Mouse (Mus musculus) heart, adult 2 months (tissue): ENCODE results near the gene Tubb4b. TPM values are rescaled to one million over a fixed set of nuclear protein-coding genes. Genes with fewer than 3 reads are reported as not detected.

ENCODE experiments used
- DNase-seq, 2 experiments: peaks; one replicate each; pipeline ENCODE4 v3.0.0; 2021
- H3K27ac ChIP-seq: fragments of 200-600 bp; 2 replicates; pipeline ENCODE4 v1.8.1; 2022
- H3K27me3 ChIP-seq: fragments of 200-500 bp; 2 replicates; pipeline ENCODE4 v1.6.1; 2012; ENCODE audit warnings: mild to moderate bottlenecking, low read length, inconsistent platforms, mixed read lengths; ENCODE audit not compliant: control insufficient read depth, insufficient read depth
- H3K36me3 ChIP-seq: fragments of 200-500 bp; 2 replicates; pipeline ENCODE4 v1.6.1; 2012; ENCODE audit warnings: low read length, inconsistent platforms; ENCODE audit not compliant: control insufficient read depth, insufficient read depth
- H3K4me1 ChIP-seq: fragments of 200-500 bp; 2 replicates; pipeline ENCODE4 v1.6.1; 2011; ENCODE audit warnings: low read length; ENCODE audit not compliant: control insufficient read depth, insufficient read depth
- H3K4me3 ChIP-seq: fragments of 200-600 bp; 2 replicates; pipeline ENCODE4 v1.8.1; 2022
- H3K79me2 ChIP-seq: fragments of 200-500 bp; replicated peaks from 2 replicates; pipeline ENCODE4 v1.6.1; 2012; ENCODE audit warnings: mild to moderate bottlenecking, inconsistent platforms, low read length, moderate library complexity, mixed read lengths; ENCODE audit not compliant: control insufficient read depth, insufficient read depth
- H3K9ac ChIP-seq: fragments of 200-500 bp; 2 replicates; pipeline ENCODE4 v1.6.1; 2012; ENCODE audit warnings: low read depth, mild to moderate bottlenecking, control low read depth, inconsistent platforms, low read length, mixed read lengths
- CTCF ChIP-seq: fragments of 200-600 bp; IDR thresholded peaks from 2 replicates; pipeline ENCODE4 v1.8.1; 2022; ENCODE audit warnings: antibody characterized with exemption, mild to moderate bottlenecking, moderate library complexity
- EP300 ChIP-seq: fragments of 200-500 bp; IDR thresholded peaks from 2 replicates; pipeline ENCODE4 v1.6.1; 2011; ENCODE audit warnings: low read depth, low read length, control low read depth; ENCODE audit not compliant: insufficient read depth
- POLR2A ChIP-seq: fragments of 200-500 bp; IDR thresholded peaks from 2 replicates; pipeline ENCODE4 v1.6.1; 2011; ENCODE audit warnings: mild to moderate bottlenecking, low read depth, low read length, control low read depth; ENCODE audit not compliant: insufficient read depth
- WGBS: fragments of 180-500 bp; shearing (Covaris S2); methylation state at CpG from one replicate; pipeline ENCODE4 v1.1.7; 2018; 5-methylcytosine and 5-hydroxymethylcytosine counted together
- intact Hi-C: fragments of 180-260 bp; cut with DNase I; formaldehyde crosslinking; loops from one replicate; pipeline ENCODE4 v1.15.1; 2025
- polyA plus RNA-seq: library from polyadenylated mRNA; depleted of rRNA; stranded (reverse); fragments of >200 nt; gene quantifications from 2 replicates; pipeline ENCODE4 v1.2.3, GENCODE M21; 2012
- total RNA-seq, 2 experiments: library from RNA; stranded (reverse); gene quantifications; 2 replicates each; pipeline ENCODE4 v1.2.3; 2021

Tubb4b gene
- total and polyA plus RNA-seq, 3 experiments, result 315 to 342 (median 327) TPM

DNA sequence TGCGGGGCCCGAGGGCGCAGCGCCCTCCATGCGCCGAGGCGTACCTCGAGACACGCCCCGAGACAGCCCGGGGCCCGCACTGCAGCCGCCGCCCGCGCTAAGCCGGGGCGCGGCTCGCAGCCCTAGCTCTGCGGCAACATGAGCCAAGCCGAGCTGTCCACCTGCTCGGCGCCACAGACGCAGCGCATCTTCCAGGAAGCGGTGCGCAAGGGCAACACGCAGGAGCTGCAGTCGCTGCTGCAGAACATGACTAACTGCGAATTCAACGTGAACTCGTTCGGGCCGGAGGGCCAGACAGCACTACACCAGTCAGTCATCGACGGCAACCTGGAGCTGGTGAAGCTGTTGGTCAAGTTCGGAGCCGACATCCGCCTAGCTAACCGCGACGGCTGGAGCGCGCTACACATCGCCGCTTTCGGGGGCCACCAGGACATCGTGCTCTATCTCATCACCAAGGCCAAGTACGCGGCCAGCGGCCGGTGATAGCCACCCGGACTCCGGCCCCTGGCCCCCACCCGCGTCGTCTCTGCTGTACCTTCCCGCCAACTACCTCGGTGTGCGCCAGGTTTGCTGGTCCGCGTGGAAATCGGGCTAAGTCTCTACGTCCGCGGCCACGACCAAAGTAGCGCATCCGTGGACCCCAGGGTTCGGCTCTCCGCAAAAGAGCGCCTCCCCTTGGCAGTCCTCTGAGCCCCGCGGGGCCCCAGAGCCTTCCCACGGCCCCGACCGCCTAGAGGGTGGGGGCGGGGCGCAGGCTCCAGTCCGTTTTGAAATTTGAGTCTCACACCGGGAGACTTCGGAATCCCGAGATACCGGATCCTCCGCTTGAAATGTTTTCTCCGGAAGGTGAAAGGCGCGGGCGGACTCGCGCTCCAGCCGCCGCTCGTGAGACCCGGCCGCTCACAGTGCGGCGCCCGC is 43.3 kb downstream of the Tubb4b start:
- peak overlapping the region; percentile 61 for H3K4me3 ChIP-seq
- TF ChIP-seq POLR2A (no peak), EP300 (no peak), CTCF (peak; percentile 42)
- DNase-seq, result peak; percentile 64 to 71
- intact Hi-C loops, result loop anchor here (1.0 to 5.0 kb wide), 2 partner anchors 15 to 39 kb away; partner anchors contain the start of gene Tor4a
- peak overlapping the region; percentile 50 for H3K9ac ChIP-seq
- WGBS, result under 1% methylated on average over 100 of the region's 100 CpGs
- H3K79me2 ChIP-seq, result no peaks in the 10 kb centered on the region
- no peaks in the 10 kb centered on the region for H3K27me3 ChIP-seq
- peak overlapping the region; percentile 89 for H3K27ac ChIP-seq
- H3K36me3 ChIP-seq, result no peaks in the 10 kb centered on the region
- H3K4me1 ChIP-seq, result peaks cover 23% of the 10 kb centered on the region

DNA sequence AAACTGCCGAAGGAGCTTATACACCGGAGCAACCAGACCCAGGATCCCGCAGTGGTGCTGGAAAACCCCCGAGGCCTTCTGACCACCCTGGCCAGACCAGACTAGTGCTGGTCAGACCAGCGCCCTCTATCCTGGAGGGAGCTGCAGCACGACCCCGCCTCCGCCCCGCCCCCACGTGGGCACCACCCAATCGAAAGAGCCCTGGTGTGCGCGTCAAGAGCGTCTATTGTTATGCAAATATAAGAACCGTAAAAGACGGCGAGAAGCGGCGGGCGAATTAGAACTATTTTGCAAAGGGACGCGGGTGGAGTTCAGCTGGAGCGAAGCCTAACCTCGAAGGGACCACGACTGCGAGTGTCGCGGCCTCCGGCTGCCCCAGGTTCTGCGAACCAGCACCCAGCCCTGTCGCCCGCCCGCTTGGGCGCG is 44.0 kb downstream of the Tubb4b start, which contains the start of gene Nrarp:
Gene Nrarp, plus strand, starts transcription at position 281 of the 426 bp plus-strand sequence.
- no peaks in the 10 kb centered on the region for H3K27me3 ChIP-seq
- H3K36me3 ChIP-seq, result no peaks in the 10 kb centered on the region
- peaks cover 30% of the 10 kb centered on the region for H3K4me1 ChIP-seq
- WGBS, result under 1% methylated on average over 35 of the region's 35 CpGs
- H3K79me2 ChIP-seq, result no peaks in the 10 kb centered on the region
- TF ChIP-seq EP300 (peak; percentile 51; the same call in 1 of the 2 replicates), CTCF (peak; percentile 70), POLR2A (peak; percentile 98)
- DNase-seq, result peak; percentile 93 to 94
- intact Hi-C loops, result loop anchor here (1.0 to 5.0 kb wide), 2 partner anchors 16 to 38 kb away; partner anchors contain the start of gene Tor4a
- peak within 1 kb of the TSS; percentile 61 for H3K4me3 ChIP-seq
- peak within 1 kb of the TSS; percentile 57 for H3K9ac ChIP-seq
- peak within 1 kb of the TSS; percentile 89 for H3K27ac ChIP-seq

- intact Hi-C loops, result loop anchor here (1.0 to 5.0 kb wide), 2 partner anchors 17 to 37 kb away; partner anchors contain the start of gene Tor4a
- H3K4me3 ChIP-seq, result peak overlapping the region; percentile 61
- peak overlapping the region; percentile 57 for H3K9ac ChIP-seq
- no peaks in the 10 kb centered on the region for H3K27me3 ChIP-seq
- H3K27ac ChIP-seq, result peak overlapping the region; percentile 89
- TF ChIP-seq EP300, result no peak
- no peak for TF ChIP-seq POLR2A
- WGBS, result 61% methylated on average over 15 of the region's 15 CpGs
- peaks cover 27% of the 10 kb centered on the region for H3K4me1 ChIP-seq
- no peaks in the 10 kb centered on the region for H3K36me3 ChIP-seq
- H3K79me2 ChIP-seq, result no peaks in the 10 kb centered on the region
- peak in 1 of 2 experiments; percentile 20 for DNase-seq
Measured at GRCm38 (mm10) chr2:25179566-25180217, 44.8 kb downstream of the Tubb4b start.

GRCm38 (mm10) chr2:25178285-25178972 is 46.1 kb downstream of the Tubb4b start:
- no peaks in the 10 kb centered on the region for H3K27me3 ChIP-seq
- WGBS, result 40% methylated on average over 10 of the region's 10 CpGs
- no peaks in the 10 kb centered on the region for H3K79me2 ChIP-seq
- intact Hi-C loops, result no loop called here
- H3K4me1 ChIP-seq, result peaks cover 26% of the 10 kb centered on the region
- H3K9ac ChIP-seq, result no peak overlapping the region
- DNase-seq, result peak; percentile 30 to 43
- no peaks in the 10 kb centered on the region for H3K36me3 ChIP-seq
- TF ChIP-seq EP300, result no peak
- 0 out of 2 replicates have a peak, but pooled peaks have one; percentile 20 for TF ChIP-seq POLR2A
- no peak for TF ChIP-seq CTCF
- H3K27ac ChIP-seq, result peak overlapping the region; percentile 86
- H3K4me3 ChIP-seq, result peak overlapping the region; percentile 21; the same call in 1 of the 2 replicates

- Histone ChIP-seq H3K79me2 (no peaks in the 10 kb centered on the region), H3K9ac (peak overlapping the region; percentile 52), H3K27me3 (no peaks in the 10 kb centered on the region), H3K4me3 (peak overlapping the region; percentile 24; the same call in 1 of the 2 replicates), H3K36me3 (no peaks in the 10 kb centered on the region), H3K4me1 (peaks cover 26% of the 10 kb centered on the region), H3K27ac (peak overlapping the region; percentile 86)
- intact Hi-C loops, result loop anchor here (1.0 kb wide), 1 partner anchor 14 kb away; no protein-coding TSS in a partner anchor
- 29% methylated on average over 6 of the region's 6 CpGs for WGBS
- peak; percentile 65 to 71 for DNase-seq
- TF ChIP-seq CTCF (no peak), EP300 (0 out of 2 replicates have a peak, but pooled peaks have one; percentile 7), POLR2A (no peak)
Measured at GRCm38 (mm10) chr2:25177685-25178084, 46.8 kb downstream of the Tubb4b start.
